Mouse (Mus musculus) adrenal gland, adult 2 months (tissue): ENCODE measurements around the gene Nsf. TPM values are rescaled to one million over a fixed set of nuclear protein-coding genes. Genes with fewer than 3 reads are reported as not detected.
A peak's percentile ranks its signal among the peaks of the same experiment; 100 is the strongest.
"Not testable (repeated sequence)": the region's sequence is repeated elsewhere in the genome, so short reads cannot be mapped to it uniquely, and the experiment has no call there.

ENCODE experiments used
- DNase-seq: peaks from one replicate; pipeline ENCODE4 v3.0.0; 2021
- long read RNA-seq: library from polyadenylated mRNA; stranded (forward); transcript quantifications from one replicate; pipeline ENCODE4 v2.0.0, GENCODE M21; 2021
- polyA plus RNA-seq: library from polyadenylated mRNA; depleted of rRNA; stranded (reverse); fragments of >200 nt; gene quantifications from 2 replicates; pipeline ENCODE4 v1.2.3, GENCODE M21; 2012; rRNA removed
- total RNA-seq, 2 experiments: library from RNA; stranded (reverse); gene quantifications; 2 replicates each; pipeline ENCODE4 v1.2.3; 2021

The Nsf gene
- 100 to 1,000 TPM; 101 to 180 TPM for total RNA-seq
- polyA plus RNA-seq = 46.7 and 86.7 TPM in 2 replicates
- long read RNA-seq, transcript Nsf-202 (21 exons, 3,766 nt) = major isoform, 100 of 114 reads
- long read RNA-seq, partial matches to known transcripts = 7 of 114 reads
- long read RNA-seq, other reads (novel, unspliced or antisense) = 7 of 114 reads

DNA sequence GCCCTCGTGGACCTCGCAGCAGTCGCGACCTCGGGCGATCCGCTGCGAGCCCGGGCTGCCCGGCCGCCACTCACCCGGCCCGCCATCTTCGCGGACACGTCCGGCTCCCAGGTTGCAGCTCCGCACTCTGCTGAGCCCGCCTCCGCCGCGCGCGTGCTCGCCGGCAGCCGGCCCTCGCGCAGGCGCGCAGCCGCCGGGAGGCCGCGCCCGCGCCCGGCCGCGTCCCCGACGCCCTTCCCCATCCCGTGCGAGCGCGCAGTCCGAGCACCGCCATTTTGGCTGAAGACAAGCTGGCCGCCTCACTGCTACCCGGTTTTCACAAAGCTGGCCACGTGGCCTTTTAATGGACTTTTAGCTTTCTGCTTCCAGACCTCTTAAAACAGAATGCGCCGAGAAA, at the start of gene Nsf:
Nsf (minus strand) TSS at position 161 of the 397 bp plus-strand sequence.
- peak; percentile 92 for DNase-seq

DNA sequence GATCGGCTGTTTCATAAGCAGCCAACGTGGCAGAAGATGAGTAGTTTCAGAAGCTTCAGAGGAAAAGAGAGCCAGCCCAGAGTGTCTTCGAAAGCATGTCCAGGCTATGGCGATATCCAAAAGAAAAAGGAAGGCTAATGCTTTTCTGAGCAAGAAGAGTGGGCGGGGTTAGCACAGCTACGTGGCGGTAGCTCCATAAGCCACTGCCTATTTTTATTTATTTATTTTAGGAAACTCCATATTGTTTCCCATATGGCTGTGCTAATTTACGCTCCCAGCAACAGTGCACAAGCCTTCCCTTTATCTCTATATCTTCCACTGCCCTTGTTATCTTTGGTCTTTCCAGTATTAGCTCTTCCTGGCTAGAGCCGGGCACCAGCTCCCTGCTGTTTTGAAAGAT, 49.5 kb upstream of the Nsf start:
- DNase-seq = no peak

DNA sequence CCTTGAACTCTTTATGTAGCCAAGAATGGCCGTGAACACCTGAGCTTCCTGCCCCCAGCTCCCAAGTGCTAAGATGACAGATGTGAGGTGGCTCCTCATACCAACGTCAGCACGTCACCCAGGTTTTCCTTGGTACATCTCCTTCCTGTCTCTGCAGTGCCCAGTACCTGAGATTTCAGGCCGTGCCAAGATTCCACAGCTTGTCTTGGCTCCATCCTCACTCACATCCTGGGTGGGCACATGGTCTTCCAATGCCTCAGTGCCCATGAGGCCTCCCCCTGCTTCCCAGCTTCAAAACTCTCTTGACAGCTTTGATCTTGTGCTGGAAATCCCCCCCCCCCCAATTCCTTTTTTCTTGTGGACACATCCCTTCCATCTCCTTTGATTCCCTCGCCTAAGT, 48.3 kb upstream of the Nsf start:
- no peak for DNase-seq

DNA sequence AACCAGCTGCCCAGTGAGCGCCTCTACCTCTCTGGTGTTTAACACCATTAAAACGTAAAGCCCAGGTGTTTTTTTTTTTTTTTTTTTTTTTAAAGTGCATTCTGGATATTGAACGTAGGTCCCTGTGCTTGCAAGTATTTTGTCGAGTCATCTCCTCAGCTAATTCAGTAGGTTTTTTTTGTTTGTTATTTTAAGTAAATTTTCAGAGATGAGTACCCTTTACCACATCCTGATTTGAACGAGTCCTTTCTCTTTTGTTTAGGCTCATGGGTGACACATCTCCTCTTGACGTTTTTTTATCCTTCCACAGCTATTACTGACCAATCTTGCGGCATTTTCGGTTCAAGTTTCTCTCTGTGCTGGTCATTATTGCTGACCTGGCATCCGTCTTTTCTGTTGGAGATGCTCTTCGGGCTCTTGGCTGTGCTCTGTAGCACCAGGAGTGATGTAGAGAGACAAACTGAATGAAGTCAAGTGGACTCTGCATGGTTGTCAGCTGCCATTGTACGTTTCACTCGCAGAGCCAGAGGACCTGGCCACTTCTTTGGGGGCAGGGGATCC, 47.6 kb upstream of the Nsf start:
- no peak for DNase-seq

DNA sequence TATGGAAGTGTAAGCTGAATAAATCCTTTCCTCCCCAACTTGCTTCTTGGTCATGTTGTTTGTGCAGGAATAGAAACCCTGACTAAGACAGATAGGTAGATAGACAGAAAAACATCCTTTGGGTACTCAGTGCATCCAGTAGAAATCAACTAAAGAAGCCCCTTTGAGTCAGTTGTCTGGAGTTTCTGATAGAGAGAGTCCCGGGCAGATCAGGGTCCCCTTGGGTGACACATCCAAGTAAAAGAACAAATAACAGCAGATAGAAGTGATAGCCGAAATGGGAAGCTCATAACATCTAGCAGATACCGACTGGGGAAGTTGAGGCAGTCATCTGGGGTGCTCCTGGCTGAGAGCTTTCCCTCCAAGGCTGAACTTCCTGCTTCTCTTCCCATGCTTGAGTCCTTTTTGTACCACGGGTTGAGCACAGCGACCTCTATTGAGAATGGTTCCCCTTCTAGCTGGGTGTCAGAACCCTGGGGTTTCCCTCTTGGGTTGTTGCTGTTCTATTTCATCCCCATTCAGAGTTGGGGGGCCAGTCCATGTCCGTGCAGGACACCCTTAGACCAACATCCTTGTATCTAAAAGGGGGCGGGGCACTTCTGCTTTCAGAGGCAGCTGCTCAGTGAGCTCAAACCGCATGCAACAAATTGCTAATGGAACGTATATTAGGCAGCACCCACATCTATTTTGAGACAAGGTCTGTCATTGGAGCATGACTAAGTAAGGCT, 47.0 kb upstream of the Nsf start:
- DNase-seq = peak; percentile 13

DNA sequence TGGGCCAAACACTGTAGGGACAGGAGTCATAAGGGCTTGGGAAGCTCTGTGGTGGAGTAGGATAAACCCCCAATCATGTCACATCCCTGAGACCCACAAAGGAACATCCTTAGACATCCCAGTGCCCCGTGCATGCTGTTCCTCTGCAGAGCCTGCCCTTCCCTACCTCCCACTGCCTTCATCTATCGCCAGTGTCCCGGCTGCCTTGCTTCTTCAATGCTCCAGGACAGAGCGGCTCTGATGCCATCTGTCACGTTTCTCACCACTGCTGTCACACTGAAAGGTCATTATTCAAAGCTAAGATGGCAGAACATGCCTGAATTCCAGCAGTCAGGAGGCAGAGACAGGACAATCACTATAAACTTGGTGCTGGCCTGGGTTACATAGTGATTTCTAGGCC, 44.9 kb upstream of the Nsf start:
- DNase-seq = no peak

DNA sequence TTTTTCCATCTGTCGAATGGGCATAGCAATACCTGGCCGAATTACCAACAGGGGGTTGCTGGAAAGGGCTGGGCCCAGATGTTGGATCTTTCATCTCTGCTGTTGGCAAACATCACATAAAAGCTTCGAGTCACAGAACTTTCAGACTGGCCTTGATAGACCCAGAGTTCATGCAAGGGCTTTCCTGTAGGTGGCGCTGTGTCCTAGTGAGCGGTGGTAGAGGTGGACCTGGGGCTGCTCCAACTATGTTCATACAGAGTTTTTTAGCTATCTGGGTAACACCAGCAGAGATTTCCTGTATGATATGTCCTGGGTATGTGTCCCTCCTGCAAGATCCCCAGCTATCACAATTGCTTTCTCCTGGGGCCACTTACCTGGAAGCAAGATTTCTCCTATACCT, 43.5 kb upstream of the Nsf start:
- DNase-seq = peak; percentile 75

DNA sequence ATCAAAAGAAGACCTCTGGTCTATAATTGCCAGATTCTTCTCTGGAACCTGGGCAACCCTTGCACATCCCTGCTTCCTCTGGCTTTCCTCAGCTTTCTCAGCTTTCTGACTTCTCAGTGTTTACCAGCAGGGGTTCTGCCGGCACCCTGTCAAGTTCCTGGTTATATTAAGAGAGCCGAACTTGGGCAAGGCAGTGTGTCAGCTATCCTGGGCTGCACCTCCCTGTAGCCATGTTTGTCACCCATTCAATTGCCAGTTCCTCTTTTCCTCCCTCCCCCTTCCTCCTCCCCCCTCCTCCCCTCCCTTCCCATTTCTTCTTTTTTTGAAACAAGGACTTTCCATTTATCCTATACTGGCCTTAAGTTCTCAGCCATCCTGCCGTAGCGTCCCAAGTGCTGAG, 38.8 kb upstream of the Nsf start:
- DNase-seq = no peak

DNA sequence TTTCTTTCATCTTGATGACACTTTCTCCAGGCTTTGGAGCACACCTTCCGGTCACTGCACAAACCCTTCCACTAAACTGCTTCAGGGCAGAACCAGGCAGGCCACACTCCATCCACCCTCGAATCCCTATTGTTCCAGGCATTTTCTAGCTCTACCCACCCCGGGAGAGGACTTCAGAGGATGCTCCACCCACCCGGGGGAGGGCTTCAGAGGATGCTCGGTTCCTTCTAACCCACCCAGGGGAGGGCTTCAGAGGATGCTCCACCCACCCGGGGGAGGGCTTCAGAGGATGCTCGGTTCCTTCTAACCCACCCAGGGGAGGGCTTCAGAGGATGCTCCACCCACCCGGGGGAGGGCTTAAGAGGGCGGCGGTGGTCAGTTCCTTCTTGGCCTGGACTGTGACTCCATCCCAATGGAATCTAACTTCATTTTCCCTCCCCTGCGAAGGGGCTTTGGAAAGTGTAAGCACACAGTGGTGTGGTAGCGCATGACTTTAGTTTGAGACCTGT, 36.2 kb upstream of the Nsf start:
- not testable (repeated sequence) for DNase-seq

DNA sequence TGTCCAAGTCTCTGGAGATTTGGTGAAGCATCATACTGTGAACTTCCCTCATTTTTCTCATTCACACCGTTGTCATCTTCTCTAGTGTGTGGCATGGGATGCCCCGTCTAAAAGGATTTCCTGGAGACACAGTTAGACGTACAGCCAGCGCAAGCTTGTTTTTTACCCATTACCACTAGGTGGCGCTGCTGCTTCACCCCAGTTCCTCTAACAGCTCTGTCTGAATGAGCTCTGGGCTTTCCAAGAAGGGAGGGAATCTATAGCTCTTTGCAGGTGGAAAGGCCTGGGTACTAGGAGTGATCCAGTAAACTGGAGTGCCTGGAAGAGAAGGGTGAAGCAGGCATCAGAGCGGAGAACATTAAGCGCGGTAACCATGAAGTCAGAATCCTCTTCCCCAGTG, 33.6 kb upstream of the Nsf start:
- peak; percentile 61 for DNase-seq

DNA sequence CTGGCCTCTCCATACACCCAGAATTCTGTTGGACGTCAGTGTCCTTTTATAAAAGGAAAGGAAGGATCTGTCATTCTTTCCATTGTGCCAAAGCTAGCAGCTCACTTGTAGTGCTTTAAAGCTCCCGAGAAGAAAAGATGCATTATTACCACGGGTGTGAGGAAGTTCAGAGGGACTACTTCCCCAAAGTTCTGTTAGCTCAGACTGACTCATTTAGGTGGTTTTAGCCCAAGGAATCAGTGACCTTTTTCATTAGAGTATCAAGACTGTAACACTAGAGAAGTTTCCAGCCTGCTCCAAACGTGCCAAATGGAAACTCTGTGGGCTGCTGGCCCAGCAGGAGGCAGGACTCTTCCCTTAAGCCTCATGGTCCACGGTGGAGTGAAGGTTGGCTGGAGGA, 30.2 kb upstream of the Nsf start:
- no peak for DNase-seq

DNA sequence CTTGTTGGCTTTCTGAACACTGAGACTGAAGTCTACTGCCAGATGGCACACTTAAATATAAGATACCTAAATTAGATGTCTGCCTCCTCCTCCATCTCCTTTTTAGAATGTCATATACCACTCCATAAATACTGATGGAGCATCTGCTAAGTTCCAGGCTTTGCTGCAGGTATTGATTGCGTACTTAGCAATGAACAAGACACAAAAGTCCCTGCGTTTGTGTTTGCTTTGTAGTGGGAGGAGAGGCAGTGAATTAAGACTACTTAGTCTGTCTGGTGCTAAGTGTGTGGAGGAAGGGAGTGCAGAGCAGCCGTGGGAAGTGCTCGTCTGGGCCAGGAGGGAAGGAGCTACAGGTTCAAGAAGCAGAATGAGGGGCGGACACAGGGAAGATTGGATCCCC, 28.0 kb upstream of the Nsf start:
- no peak for DNase-seq

DNA sequence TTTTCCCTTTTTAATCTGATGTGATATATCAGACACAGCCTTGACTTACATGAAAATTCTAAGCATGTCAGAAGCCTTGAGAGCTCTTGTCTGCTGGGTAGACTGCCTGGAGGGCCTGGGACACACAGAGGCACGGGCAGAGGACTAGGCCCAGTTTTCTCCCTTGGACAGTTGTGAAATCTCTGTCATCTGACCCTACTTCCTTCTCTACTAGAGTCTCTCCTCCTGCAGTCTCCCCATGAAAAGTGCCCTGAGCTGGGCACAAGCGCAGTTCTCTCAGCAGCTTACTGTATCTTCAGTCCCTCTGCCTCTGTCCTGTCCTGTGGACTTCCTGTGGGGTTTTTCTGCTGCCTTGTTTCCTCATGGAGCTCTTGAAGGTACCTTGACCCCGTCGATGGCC, 25.5 kb upstream of the Nsf start:
- no peak for DNase-seq

DNA sequence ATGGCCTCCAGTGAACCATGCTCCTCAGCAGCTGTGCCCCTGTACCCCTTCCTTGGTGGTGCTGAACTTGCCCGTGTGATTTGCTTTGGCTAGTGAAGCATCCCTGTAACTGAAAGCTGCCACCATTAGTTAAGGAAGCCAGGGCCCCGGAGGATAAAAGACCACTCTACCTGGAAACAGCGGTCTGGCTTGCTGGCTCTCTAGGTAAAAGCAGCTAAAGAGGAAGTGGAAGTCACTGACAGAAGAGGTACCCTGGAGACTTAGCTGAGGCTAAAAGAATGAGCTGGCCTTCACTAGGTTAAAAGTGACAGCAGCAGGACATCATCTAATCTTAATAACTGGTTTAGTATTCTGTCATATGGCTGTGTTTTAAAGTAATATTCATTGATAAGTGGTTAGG, 17.0 kb upstream of the Nsf start:
- no peak for DNase-seq

DNA sequence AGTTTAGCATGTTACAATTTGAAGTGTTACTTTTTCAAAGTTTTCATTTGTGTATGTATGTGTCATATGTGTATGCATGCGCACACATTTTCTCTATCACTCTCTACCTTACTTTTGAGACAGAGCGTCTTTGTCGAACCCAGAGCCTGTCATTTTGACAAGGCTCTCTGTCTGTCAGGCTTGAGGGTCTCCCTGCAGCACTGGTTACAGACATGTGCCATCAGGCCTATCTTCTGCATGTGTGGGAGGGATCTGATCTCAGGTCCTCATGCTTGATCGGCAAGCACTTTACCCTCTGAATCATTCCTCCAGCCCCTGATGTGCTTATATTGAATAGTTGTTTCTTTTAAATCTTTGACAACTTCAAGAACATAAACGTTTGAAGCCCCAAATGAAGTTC, 15.4 kb upstream of the Nsf start:
- no peak for DNase-seq

DNA sequence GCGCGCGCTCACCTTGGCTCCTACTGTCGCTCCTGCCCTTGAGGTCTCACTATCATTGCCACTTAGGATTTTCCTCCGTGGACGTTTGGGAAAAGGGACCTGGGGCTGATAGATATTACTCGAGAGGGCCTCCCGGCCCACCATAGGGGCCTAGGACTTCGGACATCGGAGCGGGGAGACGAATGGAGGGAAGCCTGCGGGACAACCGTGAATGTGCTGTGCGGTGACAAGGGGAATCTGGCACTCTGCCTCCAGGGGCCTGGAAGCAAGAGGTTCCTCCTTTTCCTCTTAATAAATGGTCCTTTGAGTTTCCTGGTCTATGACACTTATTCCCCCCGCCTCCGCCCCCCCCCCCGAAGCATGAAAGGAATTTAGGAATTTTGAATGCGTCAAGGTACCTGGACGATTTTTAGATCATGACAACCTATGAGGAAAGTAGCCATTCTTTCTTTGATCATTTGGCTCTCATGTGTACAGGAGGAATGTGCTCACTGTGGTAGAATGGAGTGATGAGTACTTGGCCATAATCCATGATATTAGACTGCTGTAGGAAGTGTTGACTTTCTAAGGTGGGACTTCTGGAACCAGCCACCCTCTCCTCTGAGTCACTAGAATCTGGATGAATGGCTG, 13.4 kb upstream of the Nsf start:
- DNase-seq = no peak

DNA sequence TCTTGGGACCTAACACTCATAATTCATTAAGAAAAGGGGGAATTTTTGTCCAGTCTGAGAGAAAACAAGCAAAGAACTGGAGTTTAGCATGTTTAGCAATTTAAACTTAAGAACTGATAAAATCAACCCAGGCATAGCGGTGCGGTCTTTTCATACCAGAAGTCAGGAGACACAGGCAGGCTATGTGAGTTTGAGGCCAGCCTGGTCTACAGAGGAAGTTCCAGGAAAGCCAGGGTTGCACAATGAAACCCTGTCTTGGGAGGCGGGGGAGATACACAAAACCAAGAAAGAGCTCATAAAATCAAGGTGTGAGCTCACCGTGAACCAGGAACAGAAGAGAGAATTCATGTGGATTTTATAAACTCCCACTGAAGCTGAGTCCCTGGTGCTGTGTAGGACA, 3.0 kb upstream of the Nsf start:
- DNase-seq = no peak

DNA sequence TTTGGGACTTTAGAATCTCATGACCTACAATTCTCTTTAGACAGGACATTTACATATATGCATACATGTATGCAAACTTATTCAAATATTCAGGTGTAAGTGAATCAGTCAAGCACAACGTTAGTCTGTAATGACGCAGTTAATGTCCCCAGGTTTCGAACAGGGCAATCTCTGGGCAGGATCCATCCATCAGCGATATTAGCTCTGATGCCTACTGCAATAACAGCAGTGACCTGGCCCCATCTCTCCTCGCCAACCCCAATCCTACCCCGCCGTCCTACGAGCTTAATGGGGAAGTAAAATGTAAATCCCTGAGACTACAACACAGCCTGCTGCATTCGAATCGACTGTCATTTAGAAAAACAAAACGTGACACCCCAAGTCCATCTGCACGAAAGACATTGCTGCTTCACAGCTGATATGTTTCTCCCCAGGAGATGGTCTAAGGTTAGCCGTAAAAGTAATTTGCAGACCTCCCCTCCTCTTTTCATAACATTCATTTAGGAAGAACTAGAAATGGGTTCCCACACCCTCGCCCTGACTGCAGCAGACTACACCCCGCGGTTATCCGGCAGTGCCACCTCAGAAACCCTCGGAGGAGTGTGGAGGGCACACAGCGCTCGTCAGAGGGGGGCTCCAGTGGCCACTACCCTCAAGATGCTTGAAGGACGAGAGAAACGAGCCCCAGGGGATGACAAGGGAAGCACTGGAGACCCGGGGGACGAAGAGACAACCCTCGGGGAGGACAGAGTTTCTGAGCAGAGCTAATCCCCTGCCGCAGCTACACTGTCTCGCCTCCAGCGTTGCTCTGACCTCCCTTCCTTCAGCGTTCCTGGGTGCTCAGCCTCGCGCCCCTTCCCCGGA, 592 bp downstream of the Nsf start:
- peak; percentile 14 for DNase-seq

DNA sequence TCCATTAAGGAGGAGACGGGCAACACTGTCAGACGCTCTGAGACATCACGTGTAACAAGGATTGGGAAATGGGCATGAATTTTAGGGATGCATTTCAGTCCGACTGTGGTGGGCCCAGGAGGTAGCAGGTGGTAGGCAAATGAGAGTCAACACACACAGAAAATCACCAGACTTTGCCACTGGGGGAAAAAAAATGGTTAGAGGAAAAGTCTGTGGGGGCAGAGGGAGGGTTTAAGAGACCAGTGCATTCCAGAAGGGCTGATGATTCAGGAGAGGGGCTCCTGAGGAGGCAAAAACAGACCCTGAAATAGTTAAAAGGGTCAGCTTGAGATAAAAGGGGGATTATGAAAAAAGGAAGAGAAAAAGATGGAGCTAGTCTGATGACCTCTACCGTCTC, 1.2 kb downstream of the Nsf start:
- no peak for DNase-seq

DNA sequence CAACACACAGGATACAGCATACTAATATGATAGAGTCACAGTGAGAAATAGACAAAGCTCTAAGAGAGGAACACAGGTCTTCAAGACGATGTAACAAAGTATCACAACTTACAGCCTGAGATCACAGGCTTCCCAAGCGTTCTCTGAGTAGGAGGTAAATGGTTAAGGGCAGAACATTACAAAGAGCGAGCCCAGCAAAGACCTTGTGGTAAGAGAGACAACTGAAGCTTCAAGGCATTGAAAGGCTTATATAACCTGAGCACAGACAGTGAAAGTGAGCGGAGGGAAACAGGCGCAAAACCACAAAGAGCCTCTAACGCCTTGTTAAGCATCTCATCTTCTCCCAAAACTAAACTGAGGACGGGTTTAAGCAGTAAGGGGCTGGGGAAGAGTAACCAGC, 2.8 kb downstream of the Nsf start:
- DNase-seq = no peak

DNA sequence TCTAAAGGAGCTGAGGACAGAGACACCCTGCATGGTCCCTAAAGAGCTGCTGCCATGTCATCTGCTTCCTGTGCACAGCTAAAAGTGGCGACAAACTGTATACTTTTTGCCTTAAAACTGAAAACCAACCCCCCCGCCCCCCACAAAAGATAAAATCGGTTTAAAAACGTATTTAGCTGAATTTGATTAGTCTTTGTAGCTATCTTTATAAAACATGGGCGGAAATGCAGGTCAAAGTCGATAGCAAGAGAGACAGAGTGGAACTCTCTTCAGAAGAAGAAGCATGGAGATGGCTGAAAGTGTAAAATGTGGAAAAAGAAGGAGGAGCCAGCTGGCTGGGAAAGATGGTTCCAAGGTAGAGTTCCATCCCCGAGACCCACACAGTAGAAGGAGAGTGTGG, 4.9 kb downstream of the Nsf start:
- no peak for DNase-seq

DNA sequence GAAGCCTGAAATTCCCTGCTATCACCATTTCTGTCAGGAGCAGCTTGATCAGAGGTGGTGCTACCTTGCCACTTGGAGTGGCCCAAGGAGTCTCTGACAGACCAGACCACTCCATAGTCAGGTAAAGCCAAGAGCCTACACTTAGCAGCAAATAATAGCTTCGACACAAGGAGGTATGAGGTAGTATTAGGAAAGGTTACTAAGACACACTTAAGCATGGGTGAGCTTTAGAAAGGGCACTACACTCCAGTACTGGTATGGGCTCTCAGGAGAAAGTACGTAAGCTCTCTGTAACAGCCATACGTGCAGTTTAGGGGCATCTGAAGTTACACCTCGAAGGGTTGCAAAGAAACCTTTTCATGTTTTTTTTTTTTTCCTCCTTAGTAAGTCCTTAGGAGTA, 11.1 kb downstream of the Nsf start:
- no peak for DNase-seq
